Mouse (Mus musculus): ENCODE measurements around the gene Gm28845.

- TF ChIP-seq CTCF (IDR thresholded peaks at IDR 0.05; ENCODE audit: low read depth), result peak; percentile 29; the same call in 1 of the 2 replicates
- no peak for TF ChIP-seq EP300 (IDR thresholded peaks at IDR 0.05; ENCODE audit: low read depth)
Observed at GRCm38 (mm10) chr1:65088567-65089356, 30.6 kb downstream of the Gm28845 start.
